Mouse (Mus musculus): ENCODE measurements at regions not wholly inside any gene's neighbourhood (a gene's known extent, or its start where the extent isn't known, plus 50 kb on each side); places are given as distances from the start of the nearest gene placed in this dataset.

DNA sequence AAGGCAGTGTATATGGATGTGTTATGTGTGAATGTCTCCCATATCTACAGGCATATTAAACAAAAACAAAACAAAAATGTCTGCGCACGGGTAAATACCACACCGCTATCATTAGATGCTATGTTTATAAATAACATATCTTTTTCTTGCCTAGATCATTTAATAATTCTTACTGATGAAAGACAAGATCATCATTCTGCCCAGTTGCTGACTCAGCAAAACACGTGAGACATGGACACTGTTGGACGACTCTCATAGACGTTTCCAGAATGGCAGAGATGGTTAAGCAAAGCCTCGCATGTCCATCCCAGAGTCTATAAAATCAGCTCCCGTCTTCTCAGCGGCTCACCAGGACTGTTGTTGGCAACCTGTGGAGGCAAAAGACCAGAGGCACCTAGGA is 125.5 kb upstream of the Hes1 start:
- TF ChIP-seq CTCF (IDR thresholded peaks at IDR 0.05; ENCODE audit: low read depth, low read length): no peak
- TF ChIP-seq POLR2A (IDR thresholded peaks at IDR 0.05; ENCODE audit: extremely low read depth, insufficient read depth, low read length): no peak
